Mouse (Mus musculus) brain, adult 2 months (tissue): ENCODE measurements around the gene Prdm2.

Experiments
- DNase-seq: peaks from one replicate; pipeline ENCODE4 v3.0.0; 2011; ENCODE audit warnings: low read depth, low spot score

Prdm2 gene

DNA sequence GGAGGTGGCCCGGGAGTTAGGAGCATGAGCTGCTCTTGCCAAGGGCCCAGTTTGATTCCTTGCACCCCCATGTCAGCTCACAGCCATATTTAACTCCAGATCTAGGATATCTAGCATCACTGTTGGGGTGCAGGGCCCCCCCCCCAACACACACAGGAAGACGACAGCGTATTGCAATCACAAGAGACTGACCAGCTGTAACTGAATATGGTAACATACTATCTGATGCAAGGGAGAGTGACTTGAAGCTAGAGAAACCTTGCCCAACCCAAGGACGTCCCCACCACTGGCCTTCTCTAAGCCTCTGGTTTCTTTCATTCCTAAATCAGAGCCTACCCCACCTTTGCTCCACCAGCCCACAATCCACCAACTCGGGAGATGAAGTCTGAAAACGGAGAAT, 105.8 kb downstream of the Prdm2 start:
- no peak for DNase-seq

DNA sequence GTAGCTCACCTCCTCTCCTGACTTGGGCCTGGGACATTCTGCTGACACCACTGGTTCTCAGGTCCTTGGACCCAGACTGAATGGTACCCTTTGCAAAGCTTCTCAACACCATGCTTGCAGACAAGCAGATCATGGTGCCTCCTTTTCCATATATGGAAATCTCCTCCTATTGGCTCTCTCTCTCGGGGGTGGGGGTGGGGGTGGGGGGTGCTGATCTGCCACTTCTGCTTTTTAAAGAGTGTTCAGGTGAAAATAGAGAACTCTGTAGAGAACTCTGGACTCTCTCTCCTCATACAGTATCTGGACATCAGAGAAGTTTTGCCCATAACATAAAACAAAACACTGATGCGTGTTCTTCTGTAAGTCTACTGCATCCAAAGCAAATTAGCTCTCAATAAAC, 106.2 kb downstream of the Prdm2 start:
- DNase-seq: no peak

DNA sequence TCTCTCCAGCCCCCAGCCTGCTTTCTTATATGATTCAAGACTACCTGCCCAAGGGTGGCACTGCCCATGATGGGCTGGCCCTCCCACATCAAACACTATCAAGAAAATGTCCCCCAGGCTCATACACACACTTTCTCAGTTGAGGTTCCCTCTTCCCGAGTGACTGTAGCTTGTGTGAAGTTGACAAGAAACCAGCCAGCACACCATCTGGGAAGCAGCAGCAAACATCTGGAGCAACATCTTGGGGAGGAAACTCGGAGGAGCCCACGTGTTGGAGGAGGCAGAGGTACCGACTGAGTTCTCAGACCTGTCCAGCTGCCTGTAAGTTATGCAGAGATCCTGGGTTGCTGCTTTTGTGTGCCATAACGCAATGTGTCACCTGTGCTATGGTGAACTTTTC, 108.1 kb downstream of the Prdm2 start:
- no peak for DNase-seq

DNA sequence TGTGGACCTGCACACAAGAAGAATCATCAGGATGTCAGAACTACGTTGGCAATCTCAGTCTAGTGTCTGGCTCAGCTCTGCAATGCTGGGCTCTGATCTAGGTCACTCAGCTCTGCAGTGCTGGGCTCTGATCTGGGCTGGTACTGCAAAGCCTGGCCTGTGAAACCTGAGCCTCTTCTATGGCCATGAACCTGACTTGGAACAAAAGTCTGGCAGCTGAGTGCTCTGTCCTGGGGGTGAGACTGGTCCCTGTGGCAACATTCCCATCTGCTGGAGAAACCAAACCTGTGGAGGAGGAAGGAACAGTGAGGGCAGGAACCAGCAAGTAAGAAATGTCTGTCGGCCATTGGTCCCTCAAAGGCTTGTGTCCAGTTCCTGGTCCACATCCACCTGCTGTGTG, 109.0 kb downstream of the Prdm2 start:
- DNase-seq: no peak

DNA sequence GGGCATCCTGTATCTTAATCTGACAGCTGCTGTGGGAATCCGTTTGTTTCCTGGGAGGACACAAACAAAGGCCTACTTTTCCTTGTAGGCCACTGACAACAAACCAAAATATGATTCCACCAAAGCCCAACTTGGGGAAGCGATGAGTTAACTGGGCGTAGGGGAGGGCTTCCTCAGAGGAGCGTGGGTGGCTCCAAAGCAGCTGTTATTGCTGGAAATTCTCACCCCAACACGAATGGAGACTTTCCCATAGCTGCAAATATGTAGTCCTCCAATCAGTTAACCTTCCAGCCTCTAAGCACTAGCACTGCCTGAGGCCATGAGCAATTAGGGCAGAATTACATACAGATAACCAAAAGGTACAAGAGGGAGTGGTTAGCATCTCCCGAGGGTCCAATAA, 112.6 kb downstream of the Prdm2 start:
- DNase-seq: no peak

DNA sequence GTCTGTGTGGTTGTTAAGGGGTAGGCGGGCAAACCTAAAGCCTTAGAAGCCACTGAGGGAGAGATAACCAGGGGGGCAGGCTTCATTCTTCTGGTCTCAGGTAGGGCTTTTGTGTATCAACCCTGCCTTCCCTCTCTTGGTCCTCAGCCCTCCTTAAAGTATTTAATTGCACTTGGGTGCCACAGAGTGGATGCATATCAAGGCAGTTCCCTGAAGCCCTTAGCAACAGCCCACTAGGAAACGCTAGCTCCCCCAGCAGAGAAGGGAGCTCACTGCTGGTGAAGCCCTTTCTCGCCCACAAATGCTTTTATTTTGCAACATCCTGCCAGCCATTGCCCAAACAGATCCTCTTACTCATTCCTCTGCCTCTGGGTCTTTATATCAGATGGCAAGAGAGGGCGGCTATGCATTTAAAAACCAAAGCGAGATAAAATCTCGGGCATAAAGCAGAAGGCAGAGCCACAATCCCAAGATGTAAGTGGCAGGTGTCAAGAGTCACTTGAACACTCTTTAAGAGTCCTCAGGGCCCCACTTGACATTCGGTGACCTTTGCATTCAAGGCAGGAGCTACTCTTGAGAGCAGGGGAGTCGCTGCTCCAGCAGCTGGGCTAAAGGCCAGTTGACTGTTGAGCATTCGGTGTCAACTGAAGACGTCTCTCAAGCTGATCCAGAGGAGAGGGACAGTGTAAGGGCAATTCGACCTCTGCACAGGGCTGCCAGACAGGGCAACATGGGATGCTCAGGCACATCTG, 113.3 kb downstream of the Prdm2 start:
- DNase-seq: peak; percentile 54

DNA sequence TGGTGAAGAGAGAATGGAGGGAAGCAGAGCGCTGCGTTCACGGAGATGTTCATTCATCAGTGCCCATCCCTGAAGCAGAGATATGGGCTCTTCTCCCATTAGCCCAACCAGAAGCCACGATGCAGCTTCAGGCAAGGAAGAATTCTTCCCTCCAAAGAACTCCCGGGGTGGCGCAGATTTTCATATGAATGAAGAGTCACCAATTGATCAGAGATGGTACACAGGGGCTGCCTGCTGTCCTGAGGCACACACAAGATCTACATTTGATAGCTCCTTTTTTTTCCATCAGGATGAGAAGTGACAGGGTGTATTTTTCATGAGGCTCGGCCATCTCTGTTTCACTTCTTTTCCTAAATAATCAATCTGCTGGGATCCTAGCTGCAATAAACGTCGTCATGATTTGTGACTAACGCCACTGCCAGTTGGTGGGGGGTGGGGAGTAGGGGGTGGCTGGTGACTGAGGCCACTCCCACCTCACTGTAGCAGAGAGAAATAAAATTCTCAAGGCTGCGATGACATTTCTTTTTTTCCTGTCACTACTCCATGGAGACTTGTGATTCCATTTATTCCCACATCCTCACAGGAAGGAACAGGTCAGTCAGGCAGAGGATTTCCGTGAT, 120.6 kb downstream of the Prdm2 start:
- no peak for DNase-seq

DNA sequence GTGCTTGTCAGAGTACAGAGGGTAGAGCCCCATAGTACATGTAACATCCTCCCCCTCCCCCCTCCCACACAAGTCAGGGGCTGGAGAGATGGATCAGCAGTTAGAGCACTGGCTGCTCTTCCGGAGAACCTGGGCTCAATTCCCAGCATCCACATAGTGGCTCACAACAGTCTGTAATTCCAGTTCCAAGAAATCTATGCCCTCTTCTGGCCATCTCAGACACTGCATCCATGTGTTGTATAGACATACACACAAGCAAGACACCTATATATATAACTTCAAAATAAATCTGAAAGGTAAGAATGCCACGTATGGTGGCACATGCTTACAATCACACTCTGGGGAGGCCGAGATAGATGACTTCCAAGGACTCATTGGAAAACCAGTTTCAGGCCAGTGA, 122.2 kb downstream of the Prdm2 start:
- no peak for DNase-seq

DNA sequence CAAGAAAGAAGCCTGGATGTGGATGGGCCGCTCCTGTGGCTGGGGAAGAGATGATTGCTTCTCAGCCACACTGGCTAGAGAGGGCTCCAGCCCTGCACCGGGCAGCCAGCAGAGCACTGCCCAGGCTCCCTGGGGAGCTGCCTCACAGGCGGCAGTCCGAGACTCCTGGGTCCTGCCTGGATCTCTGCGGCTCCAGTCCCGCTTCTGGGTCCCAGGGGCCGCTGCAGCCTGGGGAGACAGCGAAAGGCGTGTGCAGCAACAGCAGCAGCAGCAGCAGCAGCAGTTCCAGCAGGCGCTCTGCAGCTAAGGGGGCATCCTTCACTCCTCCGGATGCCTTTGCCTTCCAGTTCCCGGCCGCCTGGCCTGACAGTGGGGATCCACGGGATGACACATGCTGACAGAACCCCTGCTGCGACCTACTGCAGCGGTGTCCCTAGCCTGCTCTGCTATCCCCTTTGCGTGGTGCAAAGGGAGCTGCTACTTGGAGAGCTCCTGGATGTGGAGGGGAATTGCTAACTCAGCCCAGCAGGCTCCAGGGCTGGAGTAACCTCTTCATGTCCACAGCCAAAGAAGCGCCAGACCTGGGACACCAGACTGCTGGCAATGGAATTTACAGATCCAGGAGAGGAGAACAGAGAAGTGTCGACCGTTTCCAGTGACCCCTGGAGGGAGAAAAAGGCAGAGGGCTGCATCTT, 138.6 kb downstream of the Prdm2 start:
- peak; percentile 33 for DNase-seq

DNA sequence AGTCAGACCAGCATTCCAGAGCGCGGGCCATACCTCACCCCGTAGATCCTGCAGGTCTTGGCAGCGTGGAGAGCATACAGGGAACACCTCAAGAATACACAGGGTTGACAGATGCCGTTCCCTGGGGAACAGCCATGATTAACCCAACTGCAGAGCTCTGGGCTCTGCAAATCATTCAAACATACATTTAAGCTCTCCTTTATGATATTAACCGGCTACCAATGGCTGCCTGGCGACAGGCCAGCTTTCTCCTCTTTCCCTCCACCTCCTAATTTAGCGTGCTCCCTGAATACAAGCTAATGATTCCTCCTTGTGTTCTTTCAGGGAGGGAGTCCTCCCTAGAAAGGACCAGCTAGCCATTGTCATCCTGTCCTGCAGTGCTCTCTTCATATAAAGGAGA, 141.0 kb downstream of the Prdm2 start:
- DNase-seq: no peak

DNA sequence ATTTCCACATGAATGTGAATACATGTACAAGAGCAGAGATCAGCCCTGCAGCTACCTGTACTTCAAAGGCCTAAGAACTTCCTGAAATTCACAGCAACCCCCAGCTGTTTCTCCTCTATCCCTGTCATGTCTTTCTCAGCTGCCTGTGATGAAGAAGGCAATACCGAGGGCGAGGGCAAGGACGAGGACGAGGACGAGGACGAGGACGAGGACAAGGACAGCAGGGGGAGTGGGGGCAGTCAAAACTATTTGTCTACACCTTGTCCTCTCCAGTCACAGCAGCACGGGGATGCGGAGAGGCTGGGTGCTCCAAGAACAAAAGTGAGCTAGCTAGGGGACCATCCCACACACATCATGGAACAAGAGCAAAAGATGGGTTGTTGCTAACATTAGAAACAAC, 145.8 kb downstream of the Prdm2 start:
- no peak for DNase-seq

DNA sequence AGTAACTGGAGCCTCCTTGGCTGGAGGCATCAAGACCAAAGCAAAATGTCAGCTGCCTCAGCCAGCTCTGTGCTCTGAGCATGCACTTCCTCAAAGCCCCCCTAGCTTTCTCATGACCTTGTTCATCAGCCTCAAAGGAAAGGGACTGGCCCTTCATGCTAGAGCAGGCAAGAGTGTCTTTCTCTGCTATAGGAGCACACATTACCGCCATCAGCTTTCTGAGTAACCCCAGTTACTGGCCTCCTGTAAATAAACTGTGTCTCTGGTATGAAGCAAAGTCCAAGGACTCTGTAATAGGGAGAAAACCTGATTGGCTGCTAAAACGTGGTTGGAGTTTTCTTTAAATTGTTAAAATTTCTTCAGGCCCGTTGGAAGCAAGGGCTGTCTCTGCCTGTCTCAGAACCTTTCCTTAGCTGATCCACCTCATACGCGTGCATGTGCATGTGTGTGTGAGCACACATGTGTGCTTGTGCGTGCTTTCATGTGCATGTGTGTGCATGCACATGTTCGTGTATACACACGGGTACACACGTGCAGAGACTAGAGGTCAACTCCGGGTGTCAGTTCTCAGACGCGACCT, 153.9 kb downstream of the Prdm2 start:
- DNase-seq: no peak
